Mouse (Mus musculus) lung, postnatal 0 days (tissue): ENCODE measurements at regions not wholly inside any gene's neighbourhood (a gene's known extent, or its start where the extent isn't known, plus 50 kb on each side); places are given as distances from the start of the nearest gene placed in this dataset.

Source experiments
- CTCF ChIP-seq: IDR thresholded peaks from 2 replicates; pipeline ENCODE4 v1.5.1; 2016; ENCODE audit warnings: antibody characterized with exemption, mild to moderate bottlenecking
- EP300 ChIP-seq: IDR thresholded peaks from 2 replicates; pipeline ENCODE4 v1.6.1; 2016; ENCODE audit warnings: antibody characterized with exemption, mild to moderate bottlenecking, control low read depth

DNA sequence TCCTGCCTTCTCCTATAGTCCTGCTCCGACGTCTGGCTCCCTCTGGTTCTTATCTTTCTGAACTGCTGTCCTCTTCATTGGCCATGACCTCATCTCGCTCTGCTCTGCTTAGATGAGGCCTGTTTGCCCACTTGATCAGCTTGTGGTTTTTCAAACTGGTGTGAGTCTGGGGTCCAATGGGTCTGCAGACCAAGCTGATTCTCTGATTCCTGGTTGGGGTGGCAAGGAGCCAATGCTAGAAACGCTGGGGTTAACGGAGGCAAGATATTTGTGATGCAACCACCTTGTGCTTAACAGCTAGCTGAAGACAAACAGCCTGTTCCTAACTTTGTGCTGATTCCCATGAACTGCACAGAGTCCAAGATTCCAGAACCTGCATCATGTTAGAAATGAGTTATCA lies 192.0 kb upstream of the Bcl6 start:
- TF ChIP-seq CTCF: no peak
- no peak for TF ChIP-seq EP300
